Mouse (Mus musculus): ENCODE measurements around the gene Kcnd1.

- peak; percentile 64 for TF ChIP-seq CTCF (IDR thresholded peaks at IDR 0.05; ENCODE audit: low read depth)
- no peak for TF ChIP-seq EP300 (IDR thresholded peaks at IDR 0.05; ENCODE audit: low read depth)
Observed at GRCm38 (mm10) chrX:7776329-7777082, 45.6 kb upstream of the Kcnd1 start.

Measured in heart, postnatal 0 days (tissue).